Mouse (Mus musculus) leukemia stem cell, adult 10-12 weeks (primary cell): ENCODE measurements around the gene Aifm1. TPM values are rescaled to one million over a fixed set of nuclear protein-coding genes. Genes with fewer than 3 reads are reported as not detected.

ENCODE experiments used
- polyA plus RNA-seq: library from polyadenylated mRNA; stranded (reverse); fragments of >175 nt; gene quantifications from 2 replicates; pipeline ENCODE4 v1.2.3, GENCODE M21; 2012; ENCODE audit warnings: low replicate concordance

Gene Aifm1
- polyA plus RNA-seq, result 2.0 and 2.7 TPM in 2 replicates

GRCm38 (mm10) chrX:48513166-48513807 lies at the start of gene Aifm1:
Gene Aifm1, minus strand, starts transcription at chrX:48513563.

GRCm38 (mm10) chrX:48518808-48519548 lies 5.6 kb upstream of the Aifm1 start, which contains the start of gene Rab33a:
Gene Rab33a, plus strand, starts transcription at chrX:48519285.

GRCm38 (mm10) chrX:48462754-48463507 lies 50.4 kb downstream of the Aifm1 start, which contains the start of gene Elf4:
Gene Elf4, minus strand, starts transcription at chrX:48463132.

Other genes with a start within 250 kb of the Aifm1 start
- gene Bcorl1, start 172.2 kb downstream of the Aifm1 start, polyA plus RNA-seq, result 2.9 and 10.4 TPM in 2 replicates
- 6.6 and 10.7 TPM in 2 replicates for gene Elf4, start 50.4 kb downstream of the Aifm1 start, polyA plus RNA-seq
- 0.30 TPM in 1 of 2 replicates, not detected in the other for gene Rab33a, start 5.7 kb upstream of the Aifm1 start, polyA plus RNA-seq
- 0.07 and 0.38 TPM in 2 replicates for gene Zfp280c, start 80.9 kb upstream of the Aifm1 start, polyA plus RNA-seq
- gene Slc25a14, start 109.8 kb upstream of the Aifm1 start, polyA plus RNA-seq, result 0.43 TPM in 1 of 2 replicates, not detected in the other
- gene Gpr119, start 160.9 kb upstream of the Aifm1 start, polyA plus RNA-seq, result not detected in 2 replicates
- gene Rbmx2, start 181.4 kb upstream of the Aifm1 start, polyA plus RNA-seq, result 3.6 and 5.5 TPM in 2 replicates